Mouse (Mus musculus): Measurements from ENCODE around the gene Map3k5.

DNA sequence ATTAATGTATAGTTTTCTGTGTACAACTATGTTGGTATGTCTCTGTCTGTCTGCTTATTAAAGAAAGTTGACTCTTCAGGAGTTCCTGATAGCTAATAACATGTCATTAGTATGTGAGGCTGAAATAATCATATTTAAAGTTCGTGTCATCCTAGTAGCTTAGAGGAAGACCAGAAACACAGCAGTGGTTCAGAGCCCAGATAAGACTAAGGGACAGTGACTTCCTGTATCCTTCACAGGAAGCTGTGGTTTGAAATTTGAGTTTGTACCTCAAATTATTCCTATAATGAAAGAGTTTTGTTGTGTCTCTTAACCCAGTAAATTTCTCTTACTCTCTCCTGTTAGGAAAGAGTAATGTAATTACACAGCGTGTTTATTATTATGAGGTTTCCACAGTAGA is 102.1 kb downstream of the Map3k5 start:
- TF ChIP-seq POLR2A (IDR thresholded peaks at IDR 0.05; ENCODE audit: low read depth, low read length) (no peak), CTCF (IDR thresholded peaks at IDR 0.05; ENCODE audit: extremely low read depth, insufficient read depth, insufficient read length, insufficient replicate concordance) (no peak)

All from spleen, adult 2 months (tissue).